Comparison of ENCODE assay signal across 8 mouse cellular contexts in genomic region chr1:35846224-35846936, GRCm38 (mm10).
DNase-seq lines count a peak whose midpoint lies in the region; ATAC-seq lines count a peak whose summit lies in the region.
"Had no signal": no experiment of that assay in that cellular context is flagged by ENCODE, and none has a peak within 500 bp of the region (broad histone marks: within the 10 kb centered on the region; RNA-seq: fewer than 3 reads in every experiment).

No protein-coding gene starts in this region.

- no peaks in the 10 kb centered on the region for H3K9me3 ChIP-seq in forebrain, embryonic 15.5 days
- 0 out of 2 replicates have a peak, but pooled peaks cover 1% of the 10 kb centered on the region for H3K9me3 ChIP-seq in hindbrain, embryonic 10.5 days
- H3K9me3 ChIP-seq: neural tube, embryonic 12.5 days had no signal

- no peaks in the 10 kb centered on the region for H3K36me3 ChIP-seq in forebrain, embryonic 15.5 days
- H3K36me3 ChIP-seq in hindbrain, embryonic 10.5 days = no peaks in the 10 kb centered on the region
- H3K36me3 ChIP-seq: neural tube, embryonic 12.5 days had no signal

- no peak overlapping the region for H3K4me3 ChIP-seq in forebrain, embryonic 15.5 days
- H3K4me3 ChIP-seq in hindbrain, embryonic 10.5 days = no peak overlapping the region
- H3K4me3 ChIP-seq: neural tube, embryonic 12.5 days had no signal

- ATAC-seq in forebrain, embryonic 15.5 days (replicated peaks) = no peak

- no peaks in the 10 kb centered on the region for H3K27me3 ChIP-seq in forebrain, embryonic 15.5 days
- no peaks in the 10 kb centered on the region for H3K27me3 ChIP-seq in hindbrain, embryonic 10.5 days (ENCODE audit: insufficient read depth, poor library complexity, severe bottlenecking)
- H3K27me3 ChIP-seq: neural tube, embryonic 12.5 days had no signal

- H3K9ac ChIP-seq in forebrain, embryonic 15.5 days (replicated peaks) = no peak overlapping the region
- H3K9ac ChIP-seq: neural tube, embryonic 12.5 days had no signal

- intact Hi-C loops in left cerebral cortex, postnatal 4 days (cut with DNase I) = no loop called here
- intact Hi-C loops in left cerebral cortex, postnatal 10 days (cut with DNase I) = no loop called here

- WGBS in forebrain, embryonic 15.5 days = 69% methylated on average over 11 of the region's 11 CpGs
- 71% methylated on average over 11 of the region's 11 CpGs for WGBS in hindbrain, embryonic 10.5 days

- H3K27ac ChIP-seq in forebrain, embryonic 15.5 days (replicated peaks) = no peak overlapping the region
- H3K27ac ChIP-seq in hindbrain, embryonic 10.5 days = no peak overlapping the region
- H3K27ac ChIP-seq: neural tube, embryonic 12.5 days had no signal

- no peak overlapping the region for H3K4me2 ChIP-seq in forebrain, embryonic 15.5 days (replicated peaks)
- H3K4me2 ChIP-seq: neural tube, embryonic 12.5 days had no signal

- DNase-seq in left cerebral cortex, postnatal 4 days = peak; percentile 19
- no peak for DNase-seq in left cerebral cortex, postnatal 10 days (ENCODE audit: extremely low spot score in 1 of 2, low spot score in 2 of 2)
- DNase-seq in T-cell, adult 2 months (ENCODE audit: low spot score) = peak; percentile 33
- peak; percentile 32 for DNase-seq in cerebellum, adult 8-10 months
- DNase-seq in lung, postnatal 36 days = peak; percentile 32
- DNase-seq in hindbrain, embryonic 10.5 days (ENCODE audit: low spot score) = no peak

- H3K4me1 ChIP-seq in forebrain, embryonic 15.5 days = no peaks in the 10 kb centered on the region
- H3K4me1 ChIP-seq in hindbrain, embryonic 10.5 days (replicated peaks) = no peaks in the 10 kb centered on the region
- H3K4me1 ChIP-seq: neural tube, embryonic 12.5 days had no signal

Comparison
In these comparisons a context has a peak if more than half of its experiments do, and no peak if none do; other contexts are left out.
1. DNase-seq: peak in left cerebral cortex, postnatal 4 days (single experiment), T-cell, adult 2 months (single experiment), cerebellum, adult 8-10 months (single experiment) and lung, postnatal 36 days (single experiment); none in left cerebral cortex, postnatal 10 days (0 of 2) and hindbrain, embryonic 10.5 days (single experiment).